Mouse (Mus musculus): Measurements from ENCODE around the gene Tax1bp3.

DNA sequence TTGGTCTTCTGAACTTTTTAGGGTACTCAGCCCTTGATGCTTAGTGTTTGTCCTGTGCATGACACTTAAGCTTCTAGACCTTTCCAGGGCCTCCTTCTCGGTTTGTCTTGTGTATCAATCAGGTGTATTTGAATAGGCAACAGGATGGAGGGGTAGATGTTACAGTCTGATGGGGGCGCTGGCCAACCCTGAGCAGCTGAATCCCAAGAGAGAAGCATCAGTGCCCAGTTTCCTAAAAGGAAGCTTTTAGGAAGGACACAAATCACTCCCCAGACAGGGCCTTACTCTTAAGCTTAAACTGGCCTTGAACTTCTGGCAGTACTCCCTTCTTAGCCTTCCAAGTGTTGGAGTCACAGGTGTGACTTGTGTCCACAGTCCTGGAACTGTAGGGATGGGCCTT, 1.0 kb downstream of the Tax1bp3 start:
- TF ChIP-seq CTCF (IDR thresholded peaks at IDR 0.05; ENCODE audit: insufficient read depth, low read length) = no peak
- TF ChIP-seq POLR2A (IDR thresholded peaks at IDR 0.05; ENCODE audit: borderline replicate concordance, extremely low read depth, low read depth, low read length) = no peak
